In genomic region chr8:104640241-104640640, GRCm38 (mm10) we compare ENCODE assay signal across 9 mouse cellular contexts. TPM values are rescaled to one million over a fixed set of nuclear protein-coding genes. Genes with fewer than 3 reads are reported as not detected.
A peak's percentile ranks its signal among the peaks of the same experiment; 100 is the strongest.
DNase-seq lines count a peak whose midpoint lies in the region; ATAC-seq lines count a peak whose summit lies in the region.
"Had no signal": no experiment of that assay in that cellular context is flagged by ENCODE, and none has a peak within 500 bp of the region (broad histone marks: within the 10 kb centered on the region; RNA-seq: fewer than 3 reads in every experiment).

No protein-coding gene starts in this region.

- H3K4me3 ChIP-seq in erythroblast, embryonic 14.5 days (replicated peaks) = peak overlapping the region; percentile 88
- H3K4me3 ChIP-seq in liver, embryonic 15.5 days (replicated peaks) = peak overlapping the region; percentile 73

- ATAC-seq in erythroblast, adult 5-6 weeks (replicated peaks; ENCODE audit: low FRiP score, poor library complexity, severe bottlenecking) = no peak
- no peak for ATAC-seq in liver, embryonic 15.5 days (ENCODE audit: insufficient read depth)

- WGBS in liver, embryonic 15.5 days (ENCODE audit: insufficient replicate concordance) = 65% methylated on average over 7 of the region's 7 CpGs

- peaks cover 34% of the 10 kb centered on the region for H3K4me1 ChIP-seq in erythroblast, embryonic 14.5 days (ENCODE audit: control insufficient read depth)
- H3K4me1 ChIP-seq in liver, embryonic 15.5 days (replicated peaks) = peaks cover 25% of the 10 kb centered on the region

- peak overlapping the region; percentile 71 for H3K9ac ChIP-seq in liver, embryonic 15.5 days

- H3K9me3 ChIP-seq in erythroblast, embryonic 14.5 days (ENCODE audit: control insufficient read depth, low read length) = no peaks in the 10 kb centered on the region
- no peaks in the 10 kb centered on the region for H3K9me3 ChIP-seq in liver, embryonic 15.5 days (replicated peaks)

- H3K27ac ChIP-seq in liver, embryonic 15.5 days (replicated peaks) = no peak overlapping the region

- H3K4me2 ChIP-seq in liver, embryonic 15.5 days = peak overlapping the region; percentile 87

- H3K36me3 ChIP-seq in erythroblast, embryonic 14.5 days (ENCODE audit: control insufficient read depth) = peaks cover 31% of the 10 kb centered on the region
- peaks cover 20% of the 10 kb centered on the region; the same call in 1 of the 2 replicates for H3K36me3 ChIP-seq in liver, embryonic 15.5 days (replicated peaks)

- peak; percentile 9 to 54 for DNase-seq in spleen, postnatal 4 days (ENCODE audit: low spot score in 2 of 2)
- DNase-seq in spleen, postnatal 14 days (ENCODE audit: low spot score in 2 of 2) = no peak
- no peak for DNase-seq in embryo, embryonic 10 days (ENCODE audit: low spot score)
- no peak for DNase-seq in adrenal gland, postnatal 10 days
- DNase-seq in ovary, postnatal 36 days (ENCODE audit: low spot score) = no peak

- H3K27me3 ChIP-seq in erythroblast, embryonic 14.5 days (ENCODE audit: control insufficient read depth) = no peaks in the 10 kb centered on the region
- H3K27me3 ChIP-seq in liver, embryonic 15.5 days = no peaks in the 10 kb centered on the region

RNA-seq across cellular contexts. Expression of gene Ciao2b, which starts 1.5 kb away (rescaled TPM):
- 7.5 and 10.3 TPM in 2 replicates for polyA plus RNA-seq in erythroblast, embryonic 14.5 days (2012)
- 1.5 and 5.2 TPM in 2 replicates for total RNA-seq in erythroblast, adult 5-6 weeks (2015; ENCODE audit: low replicate concordance)
- total RNA-seq in erythroblast, adult 5-6 weeks (2017; ENCODE audit: low replicate concordance) = 6.0 and 15.1 TPM in 2 replicates
- polyA plus RNA-seq in liver, embryonic 15.5 days (2015; fragmentation: Nextera tagmentation; extraction: Ambion mirVana) = 37.5 and 44.3 TPM in 2 replicates
- total RNA-seq in adrenal gland, postnatal 10 days (2021) = 10 to 100 TPM; 41.0 to 41.3 TPM

RNA-seq across cellular contexts. Expression of gene Rrad, which starts 9.1 kb away (rescaled TPM):
- 0.05 and 0.12 TPM in 2 replicates for polyA plus RNA-seq in erythroblast, embryonic 14.5 days (2012)
- total RNA-seq in erythroblast, adult 5-6 weeks (2015; ENCODE audit: low replicate concordance) = not detected in 2 replicates
- total RNA-seq in erythroblast, adult 5-6 weeks (2017; ENCODE audit: low replicate concordance) = not detected in 2 replicates
- 1.7 and 2.2 TPM in 2 replicates for polyA plus RNA-seq in liver, embryonic 15.5 days (2015; fragmentation: Nextera tagmentation; extraction: Ambion mirVana)
- 1 to 10 TPM; 5.6 to 9.1 TPM for total RNA-seq in adrenal gland, postnatal 10 days (2021)

RNA-seq across cellular contexts. Expression of gene Cdh16, which starts 16.0 kb away (rescaled TPM):
- polyA plus RNA-seq in erythroblast, embryonic 14.5 days (2012) = 0.08 TPM in 1 of 2 replicates, not detected in the other
- not detected in 2 replicates for total RNA-seq in erythroblast, adult 5-6 weeks (2015; ENCODE audit: low replicate concordance)
- total RNA-seq in erythroblast, adult 5-6 weeks (2017; ENCODE audit: low replicate concordance) = not detected in 2 replicates
- polyA plus RNA-seq in liver, embryonic 15.5 days (2015; fragmentation: Nextera tagmentation; extraction: Ambion mirVana) = 0.08 and 0.18 TPM in 2 replicates
- under 1 TPM; 0.12 to 0.66 TPM for total RNA-seq in adrenal gland, postnatal 10 days (2021)
- polyA plus RNA-seq: brain, embryonic 14.5 days had no signal

RNA-seq across cellular contexts. Expression of gene Pdp2, which starts 49.0 kb away (rescaled TPM):
- polyA plus RNA-seq in erythroblast, embryonic 14.5 days (2012) = 0.01 and 0.02 TPM in 2 replicates
- total RNA-seq in erythroblast, adult 5-6 weeks (2015; ENCODE audit: low replicate concordance) = 0.38 and 1.7 TPM in 2 replicates
- 0.98 and 1.3 TPM in 2 replicates for total RNA-seq in erythroblast, adult 5-6 weeks (2017; ENCODE audit: low replicate concordance)
- polyA plus RNA-seq in liver, embryonic 15.5 days (2015; fragmentation: Nextera tagmentation; extraction: Ambion mirVana) = 3.1 and 3.5 TPM in 2 replicates
- 10 to 100 TPM; 25.1 to 32.4 TPM for total RNA-seq in adrenal gland, postnatal 10 days (2021)

Comparison
In these comparisons a context has a peak if more than half of its experiments do, and no peak if none do; other contexts are left out.
1. DNase-seq: peak in spleen, postnatal 4 days (2 of 2); none in spleen, postnatal 14 days (0 of 2), embryo, embryonic 10 days (single experiment), adrenal gland, postnatal 10 days (single experiment) and ovary, postnatal 36 days (single experiment).
2. RNA of gene Rrad, which starts 9.1 kb away (total RNA-seq): 5.6 to 9.1 TPM in adrenal gland, postnatal 10 days; not detected in erythroblast, adult 5-6 weeks; every median in the first group is over 4 times any median in the second.